In genomic region chr15:11455366-11455785, GRCm38 (mm10) we compare ENCODE assay signal across 17 mouse cellular contexts. TPM values are rescaled to one million over a fixed set of nuclear protein-coding genes. Genes with fewer than 3 reads are reported as not detected.
A peak's percentile ranks its signal among the peaks of the same experiment; 100 is the strongest.
DNase-seq lines count a peak whose midpoint lies in the region; ATAC-seq and TF ChIP-seq lines count a peak whose summit lies in the region.
"Had no signal": no experiment of that assay in that cellular context is flagged by ENCODE, and none has a peak within 500 bp of the region (broad histone marks: within the 10 kb centered on the region; RNA-seq: fewer than 3 reads in every experiment).

No protein-coding gene starts in this region.

- H3K9me3 ChIP-seq in lung, embryonic 16.5 days (ENCODE audit: control insufficient read depth, low read length), result no peaks in the 10 kb centered on the region
- H3K9me3 ChIP-seq in heart, embryonic 16.5 days (replicated peaks; ENCODE audit: control insufficient read depth, low read length), result no peaks in the 10 kb centered on the region
- H3K9me3 ChIP-seq: neural tube, embryonic 12.5 days had no signal

- H3K4me2 ChIP-seq in lung, embryonic 16.5 days (ENCODE audit: low read depth, low read length), result peak overlapping the region; percentile 18; the same call in 1 of the 2 replicates
- H3K4me2 ChIP-seq in heart, embryonic 16.5 days (ENCODE audit: low read depth, low read length), result no peak overlapping the region
- H3K4me2 ChIP-seq: hindbrain, embryonic 14.5 days; neural tube, embryonic 12.5 days had no signal

- WGBS in lung, embryonic 16.5 days, result 43% methylated on average over 11 of the region's 11 CpGs
- WGBS in heart, embryonic 16.5 days, result 59% methylated on average over 11 of the region's 11 CpGs

- no peak overlapping the region for H3K4me3 ChIP-seq in lung, embryonic 16.5 days (ENCODE audit: low read length)
- no peak overlapping the region for H3K4me3 ChIP-seq in heart, embryonic 16.5 days (ENCODE audit: low read length)
- H3K4me3 ChIP-seq in layer of hippocampus, adult 2 months, result no peak overlapping the region
- H3K4me3 ChIP-seq: neural tube, embryonic 12.5 days had no signal

- no peaks in the 10 kb centered on the region for H3K36me3 ChIP-seq in lung, embryonic 16.5 days (ENCODE audit: control insufficient read depth, insufficient read depth, low read length)
- H3K36me3 ChIP-seq in heart, embryonic 16.5 days (ENCODE audit: control insufficient read depth, insufficient read depth), result no peaks in the 10 kb centered on the region
- H3K36me3 ChIP-seq: neural tube, embryonic 12.5 days had no signal

- H3K4me1 ChIP-seq in lung, embryonic 16.5 days (replicated peaks; ENCODE audit: control insufficient read depth, insufficient read depth, low read length), result no peaks in the 10 kb centered on the region
- peaks cover 5% of the 10 kb centered on the region; the same call in 1 of the 2 replicates for H3K4me1 ChIP-seq in heart, embryonic 16.5 days (ENCODE audit: control insufficient read depth, insufficient read depth, low read length)
- H3K4me1 ChIP-seq: neural tube, embryonic 12.5 days had no signal

- no peak for TF ChIP-seq CTCF in layer of hippocampus, adult 2 months (conservative IDR thresholded peaks at IDR 0.05)

- peak; percentile 38; the same call in 1 of the 2 replicates for ATAC-seq in lung, embryonic 16.5 days (ENCODE audit: low read depth)
- ATAC-seq in heart, embryonic 16.5 days (replicated peaks; ENCODE audit: extremely low read depth, insufficient read depth, low FRiP score), result no peak; the same call in 1 of the 2 replicates
- no peak for ATAC-seq in megakaryocyte-erythroid progenitor cell, adult 5-6 weeks (replicated peaks; ENCODE audit: low FRiP score, low TSS enrichment, poor library complexity, severe bottlenecking)
- ATAC-seq: forebrain, postnatal 0 days had no signal

- no peak overlapping the region for H3K27ac ChIP-seq in lung, embryonic 16.5 days (ENCODE audit: low read length)
- H3K27ac ChIP-seq in heart, embryonic 16.5 days (ENCODE audit: low read length), result peak overlapping the region; percentile 25; the same call in 1 of the 2 replicates
- H3K27ac ChIP-seq in layer of hippocampus, adult 2 months, result no peak overlapping the region
- H3K27ac ChIP-seq: hindbrain, embryonic 14.5 days; macrophage; neural tube, embryonic 12.5 days had no signal

- H3K9ac ChIP-seq in lung, embryonic 16.5 days (ENCODE audit: low read length), result no peak overlapping the region
- H3K9ac ChIP-seq in heart, embryonic 16.5 days (ENCODE audit: low read length), result no peak overlapping the region
- H3K9ac ChIP-seq: forebrain, postnatal 0 days; hindbrain, embryonic 14.5 days; neural tube, embryonic 12.5 days had no signal

- H3K27me3 ChIP-seq in lung, embryonic 16.5 days (ENCODE audit: control insufficient read depth, insufficient read depth, low read depth, low read length), result no peaks in the 10 kb centered on the region
- H3K27me3 ChIP-seq in heart, embryonic 16.5 days (ENCODE audit: control insufficient read depth, insufficient read depth, low read length), result no peaks in the 10 kb centered on the region
- H3K27me3 ChIP-seq: neural tube, embryonic 12.5 days had no signal

- DNase-seq in gastrocnemius, adult 18-20 months (ENCODE audit: low spot score), result peak; percentile 30
- DNase-seq in gastrocnemius, postnatal 10 days, result no peak
- no peak for DNase-seq in lung, postnatal 25 days (ENCODE audit: low spot score)
- DNase-seq in cerebellum, adult 11 months, result no peak
- no peak for DNase-seq in layer of hippocampus, adult 2 months (ENCODE audit: low spot score in 2 of 2)
- DNase-seq: adrenal gland, postnatal 36 days; forebrain, postnatal 0 days; kidney, adult 2 months; liver; midbrain, embryonic 14.5 days; thymus, postnatal 14 days had no signal

RNA-seq across cellular contexts. Expression of gene Tars, which starts 55.9 kb away (rescaled TPM):
- 10 to 100 TPM; 32.8 to 37.9 TPM for total RNA-seq in gastrocnemius, adult 18-20 months (2021)
- total RNA-seq in gastrocnemius, postnatal 10 days (2021), result 10 to 100 TPM; 30.6 to 37.4 TPM
- 51.3 and 54.9 TPM in 2 replicates for polyA plus RNA-seq in lung, embryonic 16.5 days (2015; fragmentation: Nextera tagmentation; extraction: Ambion mirVana)
- 33.5 and 40.6 TPM in 2 replicates for polyA plus RNA-seq in heart, embryonic 16.5 days (2015; fragmentation: Nextera tagmentation; extraction: Ambion mirVana)
- 39.7 and 55.5 TPM in 2 replicates for total RNA-seq in megakaryocyte-erythroid progenitor cell, adult 5-6 weeks (2014; fragmentation: Nextera tagmentation)
- total RNA-seq in megakaryocyte-erythroid progenitor cell, adult 5-6 weeks (2017), result 70.2 and 93.1 TPM in 2 replicates
- total RNA-seq in layer of hippocampus, adult 2 months (2021), result 10 to 100 TPM; 30.2 to 35.8 TPM
